Mouse (Mus musculus) megakaryocyte progenitor cell, adult 5-6 weeks (primary cell): ENCODE data around the gene Rab5c. TPM values are rescaled to one million over a fixed set of nuclear protein-coding genes. Genes with fewer than 3 reads are reported as not detected.

ENCODE experiments used
- ATAC-seq: replicated peaks from 2 replicates; pipeline ENCODE4 v1.8.0; 2016; ENCODE audit warnings: mild to moderate bottlenecking, moderate TSS enrichment, inconsistent platforms; ENCODE audit not compliant: poor library complexity
- total RNA-seq, 2 experiments: library from RNA; stranded (forward) in 1 of 2; stranded (reverse) in 1 of 2; fragments of 157-497, 149-512 nt in 1 of 2; fragments of 200-1000 nt in 1 of 2; gene quantifications; 2 replicates each; pipeline versions ENCODE4 v1.2.3 to v1.2.4; 2015 to 2017

Gene Rab5c
- total RNA-seq, 2 experiments from 2014 or later: 105 to 129 TPM

DNA sequence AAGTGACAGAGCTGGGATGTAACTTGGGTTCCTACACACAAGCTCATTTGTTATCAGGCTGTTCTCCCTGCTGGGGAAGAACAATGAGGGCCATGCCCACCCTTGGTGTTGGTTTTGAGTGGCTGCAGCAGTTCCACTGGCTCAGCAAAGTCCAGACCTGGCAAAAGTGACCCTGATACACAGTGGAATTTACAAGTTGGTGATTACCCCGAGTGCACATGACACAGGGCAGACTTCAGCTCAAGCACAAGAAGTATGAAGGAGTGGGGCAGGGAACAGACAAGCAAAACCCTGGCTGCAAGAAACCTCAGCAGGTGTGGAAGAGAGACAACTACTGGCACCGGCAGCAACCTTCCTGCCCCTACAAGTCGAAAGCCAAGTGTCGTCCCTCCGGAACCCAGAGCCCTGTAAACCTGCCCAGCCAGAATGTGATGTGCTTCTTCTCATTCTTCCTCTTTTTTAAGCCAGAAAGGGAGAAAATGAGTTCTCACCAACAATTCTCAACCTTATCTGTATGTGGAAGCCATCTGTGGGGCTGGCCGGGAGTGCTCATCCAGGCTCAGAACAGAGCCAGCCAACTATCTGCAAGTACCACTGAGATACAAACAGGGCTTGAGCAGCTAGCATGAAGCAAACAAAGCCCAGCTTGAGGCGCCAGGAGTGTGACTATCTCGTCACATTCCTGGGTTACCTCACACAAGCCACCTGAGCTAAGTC, 16.1 kb downstream of the Rab5c start:
- peak; percentile 82 for ATAC-seq

DNA sequence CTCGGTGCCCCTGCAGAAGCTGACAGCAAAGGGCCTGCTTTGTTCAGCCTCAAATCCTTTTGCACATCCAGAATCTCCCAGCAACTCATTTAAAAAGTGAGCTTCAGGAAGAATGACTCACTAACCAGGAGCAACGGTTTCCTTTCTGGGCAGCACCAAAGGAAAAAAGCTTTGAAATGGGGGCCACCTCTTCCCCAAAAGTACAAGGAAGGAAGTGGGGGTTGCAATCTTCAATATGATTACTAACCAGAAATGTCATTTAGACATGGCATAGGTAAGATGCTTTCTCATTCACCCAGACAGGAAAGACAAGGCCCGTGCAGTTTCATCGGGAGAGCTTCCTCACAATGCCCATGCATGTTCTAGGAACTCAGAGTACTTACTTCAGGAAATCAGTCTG, 16.8 kb downstream of the Rab5c start:
- ATAC-seq: no peak

DNA sequence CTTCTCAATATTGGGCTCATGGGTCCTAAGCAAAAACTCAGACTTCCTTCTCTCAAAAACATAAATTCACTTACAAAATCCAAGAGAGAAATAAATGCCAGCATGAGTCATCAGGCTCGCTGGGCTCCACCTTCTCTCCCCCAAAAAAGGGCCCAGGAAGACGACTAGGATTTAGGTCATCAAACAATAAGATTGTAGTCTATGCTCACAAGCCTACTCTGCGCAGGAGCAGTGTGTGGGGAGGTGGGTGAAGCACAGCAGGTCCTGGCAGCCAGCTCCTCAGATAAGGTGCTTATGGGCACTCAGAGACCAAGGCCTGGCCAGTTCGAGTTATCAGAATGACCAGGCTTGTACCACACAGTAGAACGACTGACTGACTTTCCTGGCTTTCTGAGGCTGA, 17.7 kb downstream of the Rab5c start:
- no peak for ATAC-seq

DNA sequence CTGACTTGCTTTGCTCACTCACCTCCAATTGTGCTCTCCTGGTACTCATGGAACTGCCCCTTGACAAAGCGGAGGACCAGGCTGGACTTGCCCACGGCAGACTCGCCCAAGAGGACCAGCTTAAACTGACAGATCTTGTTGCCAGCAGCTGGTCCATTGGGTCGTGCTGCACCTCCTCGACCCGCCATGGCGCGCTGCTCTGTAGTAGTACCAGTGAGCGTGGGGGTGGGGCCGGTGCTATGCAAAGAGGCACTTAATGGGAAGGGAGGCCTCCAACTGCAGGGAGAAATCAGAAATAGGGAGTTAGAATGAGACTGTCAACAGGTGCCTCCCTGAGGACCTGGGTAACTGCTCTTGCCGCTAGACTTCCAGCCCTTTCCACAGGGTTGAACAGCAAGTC, 18.1 kb downstream of the Rab5c start:
- no peak for ATAC-seq

DNA sequence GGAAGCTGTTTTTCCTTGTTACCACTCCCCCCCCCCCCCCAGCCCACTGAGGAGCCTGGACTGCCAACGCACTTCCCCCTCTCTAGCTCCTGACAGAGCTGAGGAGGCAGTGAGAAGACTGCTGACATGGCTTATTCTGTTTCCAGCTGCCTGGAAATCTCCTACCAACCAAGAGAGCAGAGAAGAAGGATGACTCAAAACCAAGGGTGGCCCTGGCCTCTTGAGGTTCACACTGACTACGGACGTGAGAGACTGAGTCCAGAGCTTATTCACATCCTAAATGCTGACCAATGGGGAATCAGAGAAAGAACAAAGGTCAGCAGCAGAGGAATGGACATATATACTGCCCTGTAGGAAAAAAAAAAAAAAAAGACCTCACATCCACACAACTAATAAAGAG, 18.7 kb downstream of the Rab5c start:
- ATAC-seq: no peak

DNA sequence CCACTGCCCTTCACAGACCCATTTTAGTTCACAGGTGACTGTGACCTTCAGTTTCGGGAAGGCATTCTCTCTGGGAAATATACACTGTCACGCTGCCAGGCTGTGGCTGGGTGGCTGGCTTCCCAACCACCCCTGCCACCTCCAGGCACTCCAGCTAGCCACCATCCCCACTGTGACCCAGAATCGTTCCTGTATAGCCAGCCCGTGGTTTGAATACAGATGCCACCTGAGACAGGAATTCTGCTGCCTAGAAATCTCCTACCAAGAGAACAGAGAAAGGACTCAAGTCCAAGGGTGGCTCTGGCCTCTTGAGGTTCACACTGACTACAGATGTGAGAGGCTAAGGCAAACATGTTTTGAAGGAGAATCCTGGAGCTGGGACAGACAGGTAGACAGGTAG, 19.1 kb downstream of the Rab5c start:
- ATAC-seq: no peak

DNA sequence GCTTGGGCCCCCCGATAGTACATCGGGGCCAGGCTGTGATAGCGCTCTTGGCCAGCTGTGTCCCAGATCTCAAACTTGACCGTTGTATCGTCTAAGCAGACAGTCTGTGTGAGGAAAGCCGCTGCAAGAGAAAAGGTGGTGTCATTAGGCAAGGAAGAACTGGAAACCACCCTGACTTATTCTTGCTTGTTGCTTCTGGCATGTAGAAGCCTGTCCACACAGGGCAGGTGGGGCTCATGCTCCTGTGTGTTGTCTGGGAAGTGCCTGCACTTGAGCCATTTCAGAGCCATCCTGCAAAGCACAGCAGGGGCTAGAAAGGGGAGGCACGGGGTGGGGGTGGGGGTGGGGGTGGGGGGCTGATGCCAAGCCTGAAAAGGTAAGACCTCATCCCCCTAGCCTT, 19.6 kb downstream of the Rab5c start:
- ATAC-seq: no peak

DNA sequence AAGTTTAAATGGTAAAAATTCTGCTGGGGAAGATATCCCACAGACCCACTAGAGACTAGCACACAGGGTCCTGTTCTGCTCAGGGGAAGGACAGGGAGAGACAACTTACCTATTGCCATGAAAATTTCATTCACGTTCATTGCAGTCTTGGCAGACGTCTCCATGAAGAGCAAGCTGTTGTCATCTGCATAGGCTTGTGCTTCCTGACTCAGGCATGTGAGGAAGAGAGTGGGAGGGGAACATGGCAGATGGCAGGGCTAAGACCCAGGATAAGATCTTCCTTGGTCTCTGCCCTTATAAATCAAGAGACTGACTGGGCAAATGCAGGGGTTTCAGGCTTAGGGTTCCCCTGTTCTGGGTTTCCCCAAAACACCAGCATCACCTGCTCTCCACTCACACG, 21.4 kb downstream of the Rab5c start:
- ATAC-seq: no peak

DNA sequence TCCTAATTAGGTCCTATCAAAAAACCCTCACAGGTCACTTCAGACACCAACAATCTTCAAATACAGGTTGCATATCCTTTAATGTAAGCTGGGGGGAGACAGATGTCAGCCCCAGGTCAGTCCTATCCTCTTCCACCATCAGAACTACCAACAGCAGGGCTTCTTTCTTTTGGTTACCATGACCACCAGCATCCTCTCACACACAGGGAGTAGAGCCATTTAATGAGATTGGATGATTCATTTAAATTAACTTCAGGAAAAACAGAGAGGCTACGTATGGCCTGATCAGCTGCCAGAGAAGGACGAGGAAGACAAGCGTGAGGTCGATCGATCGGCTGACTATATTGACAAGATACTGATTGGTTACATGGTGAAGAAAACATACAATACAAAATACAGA, 23.1 kb downstream of the Rab5c start:
- ATAC-seq: no peak

DNA sequence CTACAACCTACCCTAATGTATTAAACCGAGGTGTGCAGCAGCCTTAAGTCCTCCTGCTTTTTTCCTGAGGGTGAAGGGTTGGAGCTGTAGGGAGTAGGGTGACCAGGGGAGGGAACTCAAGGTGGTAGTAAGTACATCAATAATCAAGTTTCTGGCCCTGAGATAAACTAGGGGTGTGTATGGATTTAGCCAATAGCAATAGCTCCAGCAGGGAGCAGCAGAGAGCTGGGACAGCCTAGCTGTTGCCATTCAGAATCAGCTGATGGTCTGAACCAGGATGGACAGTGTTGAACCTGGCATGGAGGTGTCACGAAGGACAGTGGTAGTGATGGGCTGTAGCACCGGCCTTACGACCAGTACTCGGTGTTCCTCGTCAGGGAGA, 23.5 kb downstream of the Rab5c start:
- peak; percentile 69 for ATAC-seq

DNA sequence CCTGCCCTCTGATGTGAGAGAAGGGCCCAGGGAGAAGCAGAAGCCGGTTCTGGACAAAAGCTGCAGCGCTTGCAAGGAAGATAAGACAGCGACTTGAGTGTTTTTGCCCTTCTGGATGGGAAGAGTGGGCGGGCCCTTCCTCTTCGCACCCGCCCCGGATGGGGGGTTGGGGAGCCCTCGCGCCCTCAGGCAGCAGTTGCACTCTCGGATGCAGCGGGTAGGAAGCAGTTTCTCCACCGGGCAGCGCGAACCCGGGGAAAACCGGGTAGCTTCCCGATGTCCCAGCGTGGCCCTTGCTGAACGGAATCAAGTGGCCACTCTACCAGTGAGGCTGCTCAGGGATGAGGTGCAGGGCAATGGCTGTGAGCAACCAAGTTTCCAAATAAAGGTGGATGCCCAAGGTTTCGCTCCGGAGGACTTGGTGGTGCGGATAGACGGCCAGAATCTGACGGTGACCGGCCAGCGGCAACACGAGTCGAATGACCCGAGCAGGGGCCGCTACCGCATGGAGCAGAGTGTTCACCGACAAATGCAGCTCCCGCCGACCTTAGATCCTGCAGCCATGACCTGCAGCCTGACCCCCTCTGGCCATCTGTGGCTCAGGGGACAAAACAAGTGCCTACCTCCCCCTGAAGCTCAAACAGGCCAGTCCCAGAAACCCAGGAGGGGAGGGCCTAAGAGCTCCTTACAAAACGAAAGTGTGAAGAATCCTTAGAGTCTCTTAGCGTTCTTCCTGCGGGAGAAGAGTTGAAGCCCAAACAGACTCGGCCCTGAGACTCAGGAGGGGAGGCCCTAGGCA, 24.1 kb downstream of the Rab5c start, which contains the start of gene Hspb9:
Gene Hspb9 (plus strand): TSS at position 116 of the 799 bp plus-strand sequence.
- peak; percentile 81 for ATAC-seq

DNA sequence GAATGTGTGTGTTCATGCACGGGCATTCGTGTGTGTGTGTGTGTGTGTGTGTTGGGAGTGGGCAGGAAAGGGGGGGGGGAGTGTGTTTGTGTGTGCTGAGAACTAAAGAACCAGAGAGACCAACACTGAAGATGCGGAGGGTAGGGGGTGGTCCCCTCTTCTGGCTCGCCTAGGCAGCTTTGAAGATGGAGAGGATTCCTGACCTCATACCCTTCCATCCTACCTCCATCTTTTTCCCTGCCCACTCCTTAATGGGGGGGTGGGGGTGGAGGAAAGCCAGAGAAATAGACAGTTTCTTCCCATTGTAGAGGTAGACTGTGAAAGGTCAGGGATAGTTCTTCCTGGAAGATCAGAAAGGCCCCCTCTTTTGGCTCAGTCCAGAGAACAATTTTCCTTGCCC, 24.8 kb downstream of the Rab5c start:
- ATAC-seq: no peak

DNA sequence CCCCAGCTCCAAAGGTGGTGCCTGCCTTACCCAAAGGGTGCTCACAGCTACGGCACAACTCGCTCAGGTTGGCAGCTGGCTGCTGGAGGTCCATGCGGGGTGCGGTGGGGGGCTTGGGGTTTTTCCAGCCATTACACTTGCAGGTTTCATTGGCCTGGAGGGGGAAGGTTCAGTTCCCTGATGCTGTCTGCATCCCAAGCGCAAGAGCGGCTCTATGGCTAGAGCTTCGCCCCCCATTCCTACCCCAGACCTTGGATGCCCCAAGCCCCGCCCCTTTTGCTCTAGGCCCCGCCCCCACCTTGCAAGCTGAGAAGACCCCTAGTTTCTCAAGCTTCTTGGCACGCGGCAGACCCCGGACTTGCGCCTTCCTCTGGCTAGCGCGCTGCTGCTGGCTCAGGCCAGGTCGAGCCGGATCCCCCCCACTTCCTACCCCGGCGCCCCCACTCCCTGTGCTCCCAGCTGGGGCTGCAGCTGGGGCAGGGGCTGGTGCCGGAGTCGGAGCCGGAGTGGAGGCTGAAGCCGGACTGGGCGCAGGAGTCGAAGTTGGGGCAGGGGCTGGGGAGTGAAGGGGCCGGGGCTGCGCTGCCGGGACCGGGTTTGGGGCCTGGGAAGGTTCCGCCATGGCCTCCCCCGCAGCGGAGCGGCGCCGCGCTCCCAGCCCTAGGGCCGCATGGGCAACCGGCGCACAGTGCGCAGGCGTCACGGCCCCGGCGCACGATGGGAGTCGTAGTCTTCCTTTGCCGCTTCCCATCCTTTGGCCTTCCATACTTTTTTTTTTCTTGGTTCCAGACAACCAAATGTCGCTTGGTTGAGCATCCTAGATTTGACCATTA, 26.0 kb downstream of the Rab5c start, which contains the start of gene Kat2a:
Gene Kat2a (minus strand): TSS at position 683 of the 833 bp plus-strand sequence.
- peak; percentile 63 for ATAC-seq

DNA sequence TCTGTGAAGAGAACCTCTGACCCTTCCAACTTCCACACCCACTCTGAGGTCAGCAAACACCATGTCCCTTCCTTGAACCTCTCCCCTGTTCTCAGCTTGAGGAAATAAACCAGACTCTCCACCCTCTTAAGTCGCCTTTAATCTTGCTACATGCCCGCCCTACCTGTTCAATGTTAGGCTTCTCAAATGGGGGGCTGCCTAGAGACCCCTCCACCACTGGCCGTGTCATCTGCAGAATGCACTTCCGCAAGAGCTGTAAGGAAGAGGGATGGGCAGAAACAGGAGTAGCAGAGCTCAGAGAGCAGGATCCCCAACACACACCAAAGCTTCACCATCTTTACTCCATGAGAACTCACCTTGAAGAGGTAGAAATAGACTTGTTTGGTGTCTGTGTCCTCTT, 27.0 kb downstream of the Rab5c start:
- ATAC-seq: no peak

DNA sequence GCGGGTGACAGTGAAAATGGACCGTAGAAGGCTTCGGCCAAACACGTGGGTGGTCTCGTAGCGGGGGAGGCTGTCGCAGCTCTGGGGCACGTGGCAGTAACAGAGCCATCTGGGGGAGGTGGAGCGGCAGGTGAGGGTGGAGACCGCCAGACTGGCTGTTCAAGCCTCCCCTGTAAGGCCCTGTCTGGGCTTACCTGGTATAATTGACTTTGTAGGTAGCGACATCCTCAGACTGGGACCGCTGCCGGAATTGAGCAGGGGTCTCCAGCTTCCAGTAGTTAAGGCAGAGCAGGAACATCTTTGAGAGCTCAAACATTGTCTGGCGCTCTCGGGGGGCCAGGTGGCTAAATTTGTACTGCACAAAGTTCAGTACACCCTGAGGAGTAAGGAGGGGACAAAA, 27.5 kb downstream of the Rab5c start:
- no peak for ATAC-seq

DNA sequence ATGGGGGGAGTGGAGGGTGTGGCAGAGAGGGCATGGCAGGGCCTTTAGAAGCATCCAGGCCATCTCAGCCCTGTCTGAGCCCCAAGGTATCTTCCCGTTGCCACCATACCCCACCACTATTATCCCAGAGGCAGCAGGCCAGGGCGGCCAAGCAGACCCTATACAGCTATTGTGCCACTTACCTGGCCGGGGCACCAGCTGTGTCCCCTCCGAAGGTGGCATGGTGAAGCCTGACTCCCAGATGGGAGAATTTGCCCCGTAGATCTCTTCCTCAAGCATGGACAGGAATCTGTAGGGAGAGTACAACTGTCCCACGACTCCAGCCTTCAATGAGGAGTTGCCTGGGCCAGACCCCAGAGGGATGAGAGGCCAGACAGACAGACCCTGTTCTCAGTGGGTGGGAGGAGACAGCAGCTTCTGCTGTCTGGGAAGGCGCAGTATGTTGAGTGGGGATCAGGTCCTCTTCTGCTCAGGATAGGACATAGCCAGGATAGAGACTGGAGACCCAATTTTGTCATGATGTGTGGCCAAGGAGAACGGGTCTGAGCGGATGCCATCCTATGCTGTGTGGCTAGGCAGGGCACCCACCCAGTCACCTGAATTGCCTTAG, 28.7 kb downstream of the Rab5c start:
- no peak for ATAC-seq

DNA sequence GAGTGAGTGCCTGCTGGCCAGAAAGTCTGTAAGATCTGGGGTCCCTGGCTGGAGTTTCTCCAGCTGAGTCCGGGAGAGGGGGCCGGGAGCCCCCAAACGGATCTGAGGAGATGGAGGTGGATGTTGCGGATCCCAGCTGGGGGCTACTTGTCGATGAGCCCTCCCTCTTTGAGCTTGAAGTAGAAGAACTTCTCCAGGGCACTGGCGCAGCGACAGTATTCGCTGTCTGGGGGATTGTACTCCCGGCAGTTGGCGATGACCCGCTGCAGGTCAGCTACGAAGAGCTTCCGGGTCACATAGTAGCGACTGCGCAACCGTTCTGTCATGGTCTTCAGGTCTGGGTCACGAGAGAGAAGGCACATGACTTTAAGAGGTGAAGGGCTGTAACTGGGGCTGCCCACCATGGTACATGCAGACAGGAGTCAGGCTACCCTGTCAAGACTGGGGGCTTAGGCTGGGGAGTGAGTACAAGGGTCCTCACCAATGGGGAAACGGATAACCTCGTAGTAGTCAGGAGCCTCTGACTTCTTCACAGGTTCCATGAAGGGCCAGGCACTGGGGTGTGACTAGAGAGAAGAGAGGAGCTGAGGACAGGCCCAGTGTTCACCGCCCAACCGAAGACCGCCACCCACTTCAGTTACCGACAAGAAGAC, 32.8 kb downstream of the Rab5c start:
- no peak for ATAC-seq

DNA sequence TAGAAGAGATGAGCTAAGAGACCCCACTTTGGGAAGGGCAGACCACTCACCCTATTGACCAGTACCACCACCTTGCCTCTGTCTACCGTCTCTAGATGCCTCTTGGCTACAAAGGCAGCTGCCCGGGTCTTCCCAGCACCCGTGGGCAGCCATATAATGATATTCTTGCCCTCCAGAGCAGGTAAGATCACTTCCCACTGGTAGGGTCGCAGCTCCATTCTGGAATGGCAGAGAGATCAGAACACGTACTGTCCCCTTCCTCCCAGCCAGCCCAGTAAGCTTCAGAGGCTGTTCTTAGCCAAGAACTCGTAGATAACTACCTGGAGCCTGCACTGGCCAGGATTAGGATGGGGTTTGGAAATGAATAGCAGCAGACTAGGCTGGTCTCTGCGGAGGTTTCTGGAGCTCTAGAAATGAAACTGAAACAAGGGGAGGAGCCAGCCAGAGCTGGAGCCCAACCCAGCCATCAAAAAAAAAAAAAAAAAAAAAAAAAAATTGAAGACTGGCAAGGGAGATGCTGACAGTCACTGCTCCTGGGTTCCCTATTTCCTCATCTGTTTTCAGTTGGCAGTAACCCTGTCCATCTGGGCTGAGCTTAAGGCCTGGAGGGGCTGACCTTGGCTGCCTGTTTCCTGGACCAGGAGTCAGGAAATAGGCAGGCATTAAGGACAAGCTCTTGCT, 34.0 kb downstream of the Rab5c start, which contains the start of gene Dhx58:
Gene Dhx58 (minus strand): TSS at position 421 of the 681 bp plus-strand sequence.
- peak; percentile 67 for ATAC-seq

DNA sequence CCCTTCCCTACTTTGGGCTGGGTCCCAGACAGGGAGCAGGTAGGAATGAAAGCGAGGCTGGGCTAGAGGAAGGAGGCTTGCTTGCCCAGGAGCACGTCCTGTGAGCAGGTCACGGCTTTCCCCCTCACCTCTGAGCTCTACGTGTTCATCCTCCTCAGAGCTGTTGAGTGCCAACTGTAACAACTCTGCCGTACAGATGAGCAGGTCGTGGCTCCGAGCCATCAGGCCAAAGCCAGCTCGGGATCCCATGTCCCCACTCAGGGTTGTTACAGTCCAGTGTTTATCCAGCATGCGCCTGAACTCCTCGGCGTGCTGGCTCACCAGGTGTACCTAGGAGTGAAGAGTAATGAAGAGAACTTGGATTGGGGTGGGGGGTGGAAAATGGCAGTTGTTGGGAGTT, 34.6 kb downstream of the Rab5c start:
- 0 out of 2 replicates have a peak, but pooled peaks have one; percentile 4 for ATAC-seq

DNA sequence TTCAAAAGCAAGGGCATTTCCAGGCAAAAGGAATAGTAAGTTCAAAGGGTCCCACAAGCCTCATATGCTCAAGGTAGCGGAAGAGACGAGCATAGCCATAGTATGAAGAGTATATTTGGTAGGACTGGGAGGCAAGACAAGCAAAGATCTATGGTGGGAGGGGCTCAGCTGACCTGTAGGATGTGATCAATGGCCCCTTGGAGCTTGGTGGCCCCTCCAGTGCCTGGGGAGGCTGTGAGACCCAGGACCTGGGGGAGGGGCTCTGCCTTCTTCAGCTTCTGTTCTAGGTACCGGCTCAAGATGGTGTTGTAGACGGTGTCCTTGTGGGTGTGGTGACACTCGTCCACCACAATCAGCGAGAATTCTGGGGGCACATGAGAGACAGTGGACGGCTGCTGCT, 35.1 kb downstream of the Rab5c start:
- peak; percentile 15; the same call in 1 of the 2 replicates for ATAC-seq
